Mouse (Mus musculus) megakaryocyte, embryonic 14.5 days (primary cell): ENCODE data around the gene Rbpms2.

ENCODE experiments used
- FLI1 ChIP-seq: IDR thresholded peaks from 2 replicates; pipeline ENCODE4 v1.6.1; 2012; ENCODE audit warnings: low read length, inconsistent platforms, mixed read lengths
- GATA1 ChIP-seq: IDR thresholded peaks from 3 replicates; pipeline ENCODE4 v1.6.1; 2012; ENCODE audit warnings: mixed read lengths, low read length, inconsistent platforms, borderline replicate concordance

GRCm38 (mm10) chr9:65671431-65671931, 42.0 kb downstream of the Rbpms2 start:
- TF ChIP-seq GATA1 (no peak), FLI1 (no peak)
